11 mouse cellular contexts compared by ENCODE assay signal in genomic region chr13:39376677-39377076, GRCm38 (mm10).
"Had no signal": no experiment of that assay in that cellular context is flagged by ENCODE, and none has a peak within 500 bp of the region (broad histone marks: within the 10 kb centered on the region; RNA-seq: fewer than 3 reads in every experiment).

No protein-coding gene starts in this region.

- H3K9me3 ChIP-seq: midbrain, embryonic 13.5 days had no signal

- H3K27me3 ChIP-seq: midbrain, embryonic 13.5 days had no signal

- H3K9ac ChIP-seq: liver, embryonic 14.5 days; midbrain, embryonic 13.5 days had no signal

- H3K4me2 ChIP-seq: midbrain, embryonic 13.5 days had no signal

- DNase-seq: kidney, postnatal 36 days; left cerebral cortex, postnatal 4 days; lung, adult 18-20 months; right cerebral cortex, adult 18-20 months; right cerebral cortex, postnatal 25 days had no signal

- H3K4me3 ChIP-seq: layer of hippocampus, adult 2 months; midbrain, embryonic 13.5 days had no signal

- H3K36me3 ChIP-seq: midbrain, embryonic 13.5 days had no signal

- H3K27ac ChIP-seq: layer of hippocampus, adult 2 months; liver, embryonic 14.5 days; midbrain, embryonic 13.5 days had no signal

- H3K4me1 ChIP-seq: midbrain, embryonic 13.5 days had no signal

- ATAC-seq: hindbrain, embryonic 16.5 days; inflammation-experienced regulatory T-cells, adult 6 months; intestine, postnatal 0 days; midbrain, embryonic 13.5 days had no signal
